Mouse (Mus musculus) embryo, embryonic 9.5 days (tissue): ENCODE measurements around the gene Chst12.
"Not testable (repeated sequence)": the region's sequence is repeated elsewhere in the genome, so short reads cannot be mapped to it uniquely, and the experiment has no call there.

Experiments
- DNase-seq: peaks from one replicate; pipeline ENCODE4 v3.0.0-alpha.2; 2017; ENCODE audit errors: extremely low spot score

The Chst12 gene

GRCm38 (mm10) chr5:140505208-140505780 is at the start of gene Chst12:
TSS of gene Chst12 (plus strand) at chr5:140505550.
- DNase-seq: peak; percentile 100

- no peak for DNase-seq
Observed at GRCm38 (mm10) chr5:140461476-140461875, 43.9 kb upstream of the Chst12 start.

DNA sequence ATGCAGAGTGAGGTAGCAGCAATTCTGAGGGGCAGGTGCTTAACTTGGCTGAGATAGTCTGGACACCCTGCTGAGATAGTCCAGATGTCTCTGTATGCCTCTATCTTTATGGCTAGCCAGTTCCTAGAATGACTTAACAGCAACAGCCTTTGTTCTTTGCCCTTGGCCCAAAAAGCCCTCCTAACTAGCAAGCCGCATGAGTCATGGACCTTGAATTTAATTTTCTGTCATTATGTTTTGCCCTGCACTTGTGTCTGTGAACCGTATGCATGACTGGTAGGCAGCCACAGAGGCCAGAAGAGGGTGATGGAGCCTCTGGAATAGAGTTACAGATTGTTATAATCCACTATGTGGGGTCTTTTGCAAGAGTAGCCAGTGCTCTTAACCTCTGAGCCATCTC is 42.2 kb upstream of the Chst12 start:
- not testable (repeated sequence) for DNase-seq

GRCm38 (mm10) chr5:140464943-140465342 is 40.4 kb upstream of the Chst12 start:
- DNase-seq: no peak

DNA sequence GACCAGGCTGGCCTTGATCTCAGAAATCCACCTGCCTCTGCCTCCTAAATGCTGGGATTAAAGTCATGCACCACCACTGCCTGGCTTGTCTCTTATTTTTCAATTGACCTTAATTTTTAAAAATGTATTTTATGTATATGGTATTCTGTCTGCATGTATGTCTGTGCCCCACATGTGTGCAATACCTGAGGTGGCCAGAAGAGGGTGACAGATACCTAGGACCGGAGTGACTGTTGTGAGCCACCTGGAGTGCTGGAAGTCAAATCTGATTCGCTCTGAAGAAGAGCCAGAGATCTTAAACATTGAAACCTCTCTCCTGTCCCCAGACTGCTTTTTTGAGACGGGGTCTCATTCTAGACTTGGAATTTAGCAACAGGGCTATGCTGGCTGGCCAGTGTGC is 33.0 kb upstream of the Chst12 start:
- no peak for DNase-seq

- DNase-seq: no peak
Observed at GRCm38 (mm10) chr5:140481458-140481857, 23.9 kb upstream of the Chst12 start.

GRCm38 (mm10) chr5:140491142-140491541 is 14.2 kb upstream of the Chst12 start:
- no peak for DNase-seq

- no peak for DNase-seq
Observed at GRCm38 (mm10) chr5:140492684-140493233, 12.6 kb upstream of the Chst12 start.

- DNase-seq: no peak
Observed at GRCm38 (mm10) chr5:140498176-140498575, 7.2 kb upstream of the Chst12 start.

- no peak for DNase-seq
Observed at GRCm38 (mm10) chr5:140500736-140501135, 4.6 kb upstream of the Chst12 start.

DNA sequence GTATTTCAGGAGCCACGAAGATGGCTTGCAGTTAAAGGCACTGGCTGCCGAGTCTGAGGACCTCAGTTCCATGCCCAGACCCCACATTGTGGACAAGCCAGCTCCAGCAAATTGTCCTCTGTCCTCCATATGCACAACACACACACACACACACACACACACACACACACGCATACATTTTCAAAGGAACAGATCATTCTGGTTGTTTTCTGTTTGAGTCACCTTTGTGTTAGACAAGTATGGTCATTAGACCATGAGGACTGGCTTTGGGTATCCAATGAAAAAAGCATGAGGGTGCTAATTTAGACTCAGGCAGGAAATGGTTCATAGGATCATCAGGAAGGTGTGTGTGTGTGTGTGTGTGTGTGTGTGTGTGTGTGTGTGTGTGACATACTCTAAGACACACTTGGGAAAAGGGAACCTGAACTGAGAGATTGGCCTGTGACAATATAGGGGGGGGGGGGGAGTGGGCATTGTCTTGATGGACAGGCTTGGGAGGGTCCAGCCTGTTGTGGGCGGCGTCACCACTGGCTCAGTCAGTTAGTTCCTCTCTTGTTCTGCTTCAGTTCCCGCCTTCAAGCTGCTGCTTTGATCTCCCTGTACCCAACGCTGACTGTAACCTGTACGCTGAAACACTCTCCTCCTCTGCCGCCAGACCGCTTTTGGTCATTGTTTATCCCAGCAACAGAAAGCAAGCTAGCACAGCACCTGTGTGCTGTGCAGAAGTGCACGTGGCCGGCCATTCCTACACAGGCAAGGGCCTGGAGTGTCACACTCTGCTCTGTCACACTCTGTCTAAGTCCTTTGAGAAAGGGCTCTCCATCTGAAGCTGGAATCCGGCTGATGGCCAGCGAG is 3.1 kb upstream of the Chst12 start:
- DNase-seq: peak; percentile 57

DNA sequence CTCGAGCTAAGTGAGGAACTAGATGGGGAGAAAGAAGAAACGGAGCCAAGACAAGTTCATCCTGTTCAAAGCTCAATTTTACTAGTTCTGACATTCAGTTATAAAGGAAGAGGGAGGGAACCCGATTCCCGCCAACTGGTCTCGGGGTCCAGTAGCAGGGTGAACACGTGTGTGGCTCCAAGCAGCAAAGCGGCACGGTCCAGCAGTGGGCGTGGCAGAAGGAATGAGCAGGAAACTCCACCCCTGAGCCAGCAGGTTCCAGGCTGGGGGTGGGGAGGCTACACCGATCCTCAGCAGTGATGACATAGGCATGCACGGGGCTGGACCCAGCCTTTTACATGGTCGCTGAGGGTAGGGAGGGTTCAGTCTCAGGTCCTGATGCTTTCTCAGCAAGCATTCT is 2.4 kb upstream of the Chst12 start:
- DNase-seq: peak; percentile 64

- DNase-seq: no peak
Observed at GRCm38 (mm10) chr5:140506096-140506794, 895 bp downstream of the Chst12 start.

DNA sequence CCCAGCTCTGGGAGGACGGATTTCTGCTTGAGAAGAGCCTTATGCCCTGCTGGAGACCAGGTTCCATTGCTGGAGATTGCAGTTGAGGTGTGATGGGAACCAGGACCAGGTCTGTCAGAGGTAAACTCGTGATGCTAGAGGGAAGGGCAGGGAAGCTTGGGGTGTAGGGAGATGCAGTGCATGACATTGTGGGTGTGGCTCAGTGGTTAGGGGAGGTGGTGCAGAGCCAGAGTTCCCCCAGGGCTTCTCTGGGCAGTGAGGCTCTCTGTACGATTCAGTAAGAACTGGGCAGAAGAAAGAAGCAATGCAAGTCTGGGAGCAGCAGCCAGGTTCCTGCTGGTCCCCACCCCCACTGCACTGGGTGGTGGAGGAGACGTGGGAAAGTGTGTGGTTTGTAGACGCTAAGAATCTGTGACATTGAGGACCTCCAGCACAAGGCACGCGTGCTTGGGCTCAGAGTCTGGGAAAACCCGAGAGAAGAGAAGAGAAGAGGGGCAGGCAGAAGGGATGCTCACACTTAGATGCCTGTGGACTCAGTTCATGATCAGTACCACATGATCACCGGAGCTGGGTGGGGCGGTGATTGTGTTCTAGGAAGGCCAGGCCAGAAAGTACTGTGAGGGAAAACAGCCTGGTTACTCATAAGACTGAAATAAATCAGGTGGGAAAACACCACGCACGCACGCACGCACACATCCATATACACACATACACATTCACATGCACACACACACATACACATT is 2.3 kb downstream of the Chst12 start:
- DNase-seq: no peak

DNA sequence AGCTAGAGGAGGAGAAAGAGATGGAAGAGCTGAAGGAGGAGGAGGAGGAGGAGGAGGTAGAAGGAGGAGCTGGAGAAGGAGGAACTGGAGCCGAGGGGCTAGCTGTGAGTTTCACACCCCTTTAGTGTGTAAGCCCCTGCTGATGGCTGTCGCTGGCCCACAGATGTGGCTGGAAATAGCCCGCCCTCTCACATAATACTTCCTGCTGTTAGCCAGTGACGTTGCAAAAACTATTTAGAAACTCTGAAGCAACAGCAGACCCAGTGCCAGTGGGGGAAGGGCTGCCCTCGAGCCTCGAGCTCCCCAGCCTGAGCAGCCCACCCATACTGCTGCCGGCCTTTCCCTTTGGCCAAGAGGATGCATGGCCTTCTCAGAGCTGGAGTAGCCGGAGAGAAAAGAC is 3.3 kb downstream of the Chst12 start:
- DNase-seq: no peak

GRCm38 (mm10) chr5:140509204-140509603 is 3.9 kb downstream of the Chst12 start:
- DNase-seq: no peak

GRCm38 (mm10) chr5:140510012-140511000 is 5.0 kb downstream of the Chst12 start:
- no peak for DNase-seq

DNA sequence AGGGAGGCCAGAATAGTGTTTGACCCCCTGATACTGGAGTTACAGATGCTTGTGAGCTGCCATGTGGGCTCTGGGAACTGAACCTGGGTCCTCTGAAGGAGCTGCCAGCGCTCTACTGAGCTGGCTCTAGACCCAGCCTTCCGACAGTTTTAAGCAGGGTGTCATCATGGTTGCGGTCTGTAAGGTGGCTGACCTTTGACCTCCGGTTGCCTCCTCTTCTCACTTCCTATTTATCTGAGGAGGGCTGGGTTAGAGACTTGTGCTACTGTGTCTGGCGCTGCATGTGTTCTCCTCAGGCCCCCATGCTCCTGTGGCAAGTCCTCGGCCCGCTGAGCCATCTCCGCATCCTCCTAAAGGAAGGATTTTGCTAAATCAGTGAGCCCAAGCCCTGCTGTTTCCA is 8.6 kb downstream of the Chst12 start:
- no peak for DNase-seq

DNA sequence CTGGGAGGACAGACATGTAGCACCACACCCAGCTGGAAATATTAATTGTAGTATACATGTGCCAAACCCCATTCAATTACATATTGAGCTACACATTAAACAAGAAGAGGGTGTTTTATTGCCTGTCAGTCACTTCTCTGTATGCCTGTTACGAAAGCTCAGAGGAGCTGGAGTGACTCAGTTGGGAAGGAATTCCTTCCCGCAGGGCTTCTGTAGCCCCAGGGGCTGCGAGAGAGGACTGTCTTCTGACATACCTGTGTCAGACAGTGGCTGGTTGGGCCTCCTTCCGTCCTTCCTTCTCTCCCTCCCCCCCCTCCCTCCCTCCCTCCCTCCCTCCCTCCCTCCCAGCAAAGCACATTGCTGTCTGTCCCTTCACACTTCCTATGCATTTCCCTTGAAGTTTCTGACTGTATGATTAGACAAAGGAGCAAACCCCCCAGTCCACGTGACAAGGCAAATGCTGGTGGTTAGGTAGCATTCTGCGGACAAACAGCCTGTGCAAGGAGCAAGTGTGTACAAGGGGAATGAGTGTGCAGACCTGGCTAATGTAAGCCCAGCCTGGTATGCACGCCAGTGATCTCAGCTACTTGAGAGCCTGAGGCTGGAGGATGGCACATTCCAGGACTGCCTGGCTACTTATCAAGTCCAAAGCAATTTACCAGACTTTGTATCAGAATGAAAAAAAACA is 9.6 kb downstream of the Chst12 start:
- no peak for DNase-seq
